Mouse (Mus musculus) heart, postnatal 0 days (tissue): ENCODE measurements around the gene Smyd3.

Experiments
- CTCF ChIP-seq: IDR thresholded peaks from 2 replicates; pipeline ENCODE4 v1.5.1; 2016; ENCODE audit warnings: antibody characterized with exemption, control low read depth, low read depth
- EP300 ChIP-seq: IDR thresholded peaks from 2 replicates; pipeline ENCODE4 v1.6.1; 2016; ENCODE audit warnings: antibody characterized with exemption, low read depth

- TF ChIP-seq CTCF (no peak), EP300 (no peak)
Measured at GRCm38 (mm10) chr1:179086208-179086607, 431.6 kb downstream of the Smyd3 start.
